ENCODE assay signal across 8 mouse cellular contexts in the genomic region with DNA sequence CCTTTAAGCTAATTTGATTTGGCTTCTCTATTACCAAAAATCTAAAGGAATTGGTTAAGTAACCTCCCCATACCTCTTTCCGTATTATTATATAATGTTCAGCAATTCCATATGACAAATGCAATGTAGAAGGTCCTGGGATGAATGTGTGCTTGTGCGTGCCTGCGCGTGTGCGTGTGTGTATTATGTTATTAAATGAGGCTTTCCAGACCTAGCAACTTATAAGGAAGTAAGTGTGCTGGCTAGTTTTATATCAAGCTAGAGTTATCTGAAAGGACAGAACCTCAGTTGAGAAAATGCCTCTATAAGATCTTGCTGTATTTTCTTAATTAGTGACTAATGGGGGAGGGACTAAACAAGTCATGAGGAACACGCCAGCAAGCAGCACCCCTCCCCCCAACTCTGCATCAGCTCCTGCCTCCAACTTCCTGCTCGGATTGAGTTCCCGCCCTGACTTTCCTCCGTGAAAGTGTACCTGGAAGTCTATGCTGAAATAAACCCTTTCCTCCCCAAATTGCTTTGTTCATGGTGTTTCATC. TPM values are rescaled to one million over a fixed set of nuclear protein-coding genes. Genes with fewer than 3 reads are reported as not detected.
DNase-seq lines count a peak whose midpoint lies in the region; ATAC-seq lines count a peak whose summit lies in the region.

No protein-coding gene starts in this region.

- H3K4me1 ChIP-seq in liver, embryonic 11.5 days (replicated peaks; ENCODE audit: control insufficient read depth, insufficient read depth, low read length), result peaks cover 3% of the 10 kb centered on the region; the same call in 1 of the 2 replicates
- H3K4me1 ChIP-seq in stomach, embryonic 14.5 days (ENCODE audit: control insufficient read depth, insufficient read depth, low read length), result no peaks in the 10 kb centered on the region

- H3K27me3 ChIP-seq in liver, embryonic 11.5 days (replicated peaks; ENCODE audit: control insufficient read depth, insufficient read depth, low read length), result no peaks in the 10 kb centered on the region
- H3K27me3 ChIP-seq in stomach, embryonic 14.5 days (ENCODE audit: control insufficient read depth, insufficient read depth, low read length), result no peaks in the 10 kb centered on the region

- H3K4me2 ChIP-seq in liver, embryonic 11.5 days, result peak overlapping the region; percentile 46
- peak overlapping the region; percentile 18; the same call in 1 of the 2 replicates for H3K4me2 ChIP-seq in stomach, embryonic 14.5 days (replicated peaks; ENCODE audit: low read depth, low read length)

- H3K4me3 ChIP-seq in liver, embryonic 11.5 days (ENCODE audit: low read depth, low read length), result no peak overlapping the region
- H3K4me3 ChIP-seq in stomach, embryonic 14.5 days (ENCODE audit: low read depth, low read length), result no peak overlapping the region

- H3K9ac ChIP-seq in liver, embryonic 11.5 days (ENCODE audit: low read depth, low read length), result no peak overlapping the region
- no peak overlapping the region for H3K9ac ChIP-seq in stomach, embryonic 14.5 days (replicated peaks; ENCODE audit: low read depth, low read length)

- peak; percentile 82 for DNase-seq in 416B (ENCODE audit: low read depth)
- DNase-seq in MEL-GATA-1-ER (ENCODE audit: extremely low read depth, low read depth), result peak; percentile 33
- peak; percentile 46 for DNase-seq in liver, embryonic 11.5 days (ENCODE audit: low spot score)
- no peak for DNase-seq in cerebellum, postnatal 36 days
- DNase-seq in right cerebral cortex, postnatal 4 days, result no peak
- DNase-seq in gastrocnemius, postnatal 10 days, result no peak

- no peak overlapping the region; the same call in 1 of the 2 replicates for H3K27ac ChIP-seq in liver, embryonic 11.5 days (ENCODE audit: low read depth, low read length)
- H3K27ac ChIP-seq in stomach, embryonic 14.5 days (ENCODE audit: low read length), result peak overlapping the region; percentile 16; the same call in 1 of the 2 replicates

- no peaks in the 10 kb centered on the region for H3K36me3 ChIP-seq in liver, embryonic 11.5 days (ENCODE audit: control insufficient read depth, insufficient read depth, low read length)
- no peaks in the 10 kb centered on the region for H3K36me3 ChIP-seq in stomach, embryonic 14.5 days (ENCODE audit: control insufficient read depth, insufficient read depth, low read length)

- peak; percentile 44 to 53; a peak in 2 of 4 replicates for ATAC-seq in hematopoietic stem cell, adult 5-6 weeks (replicated peaks in 1 of 2; ENCODE audit: insufficient read depth in 1 of 2, low FRiP score in 2 of 2, low TSS enrichment in 1 of 2, low read depth in 1 of 2, poor library complexity in 2 of 2, severe bottlenecking in 2 of 2)
- ATAC-seq in liver, embryonic 11.5 days (replicated peaks; ENCODE audit: low FRiP score), result peak; percentile 57; the same call in 1 of the 2 replicates
- peak; percentile 57 for ATAC-seq in stomach, embryonic 14.5 days (ENCODE audit: insufficient number of reproducible peaks, insufficient read depth, low FRiP score, low read depth)

- WGBS in liver, embryonic 11.5 days, result 49% methylated on average over 9 of the region's 9 CpGs
- WGBS in stomach, embryonic 14.5 days, result 45% methylated on average over 9 of the region's 9 CpGs

- no peaks in the 10 kb centered on the region for H3K9me3 ChIP-seq in liver, embryonic 11.5 days (ENCODE audit: control insufficient read depth, low read length)
- no peaks in the 10 kb centered on the region for H3K9me3 ChIP-seq in stomach, embryonic 14.5 days (ENCODE audit: control insufficient read depth, low read depth, low read length)

RNA-seq across cellular contexts. Expression of a gene that starts 17.6 kb away (rescaled TPM):
- total RNA-seq in hematopoietic stem cell, adult 5-6 weeks (2017), result 16.5 and 42.1 TPM in 2 replicates
- polyA plus RNA-seq in liver, embryonic 11.5 days (2014; fragmentation: Nextera tagmentation; extraction: Ambion mirVana), result 21.7 and 24.5 TPM in 2 replicates
- 43.7 and 48.2 TPM in 2 replicates for polyA plus RNA-seq in stomach, embryonic 14.5 days (2014; fragmentation: Nextera tagmentation; extraction: Ambion mirVana)
- total RNA-seq in gastrocnemius, postnatal 10 days (2021), result 10 to 100 TPM; 26.8 to 29.9 TPM

RNA-seq across cellular contexts. Expression of a gene that starts 17.8 kb away (rescaled TPM):
- 61.1 and 65.1 TPM in 2 replicates for total RNA-seq in hematopoietic stem cell, adult 5-6 weeks (2017)
- 50.2 and 52.4 TPM in 2 replicates for polyA plus RNA-seq in liver, embryonic 11.5 days (2014; fragmentation: Nextera tagmentation; extraction: Ambion mirVana)
- 38.0 and 39.1 TPM in 2 replicates for polyA plus RNA-seq in stomach, embryonic 14.5 days (2014; fragmentation: Nextera tagmentation; extraction: Ambion mirVana)
- total RNA-seq in gastrocnemius, postnatal 10 days (2021), result 10 to 100 TPM; 11.1 to 17.8 TPM

RNA-seq across cellular contexts. Expression of a gene that starts 22.2 kb away (rescaled TPM):
- not detected in 2 replicates for total RNA-seq in hematopoietic stem cell, adult 5-6 weeks (2017)
- 0.03 and 0.10 TPM in 2 replicates for polyA plus RNA-seq in liver, embryonic 11.5 days (2014; fragmentation: Nextera tagmentation; extraction: Ambion mirVana)
- polyA plus RNA-seq in stomach, embryonic 14.5 days (2014; fragmentation: Nextera tagmentation; extraction: Ambion mirVana), result 0.10 and 0.20 TPM in 2 replicates
- under 1 TPM; 0.49 to 0.52 TPM for total RNA-seq in gastrocnemius, postnatal 10 days (2021)

Comparison
In these comparisons a context has a peak if more than half of its experiments do, and no peak if none do; other contexts are left out.
1. DNase-seq: peak in 416B (single experiment), MEL-GATA-1-ER (single experiment) and liver, embryonic 11.5 days (single experiment); none in cerebellum, postnatal 36 days (0 of 2), right cerebral cortex, postnatal 4 days (single experiment) and gastrocnemius, postnatal 10 days (single experiment).
2. Peak in every context shown above with its lines, with median percentiles within 50 percentile points of each other: ATAC-seq.